Mouse (Mus musculus) gastrocnemius, postnatal 4 days (tissue): ENCODE measurements around the gene Asb16. TPM values are rescaled to one million over a fixed set of nuclear protein-coding genes. Genes with fewer than 3 reads are reported as not detected.

ENCODE experiments used
- DNase-seq, 2 experiments: peaks; one replicate each; pipeline ENCODE4 v3.0.0; 2021 to 2022; ENCODE audit warnings: low spot score in 2 of 2, mixed read lengths in 2 of 2
- long read RNA-seq, 2 experiments: library from polyadenylated mRNA; stranded (forward); transcript quantifications; one replicate each; pipeline ENCODE4 v2.0.0; 2021
- total RNA-seq, 2 experiments: library from RNA; stranded (reverse); gene quantifications; 2 replicates each; pipeline ENCODE4 v1.2.3; 2021

Gene Asb16
- total RNA-seq, result 10 to 100 TPM; 25.7 to 31.1 TPM
- long read RNA-seq, experiment 1, partial matches to known transcripts, result 0 of 10 reads
- long read RNA-seq, experiment 1, other reads (novel, unspliced or antisense), result 6 of 10 reads
- long read RNA-seq, experiment 2, partial matches to known transcripts, result 0 of 6 reads
- long read RNA-seq, experiment 2, other reads (novel, unspliced or antisense), result 3 of 6 reads

- DNase-seq, result no peak
Observed at GRCm38 (mm10) chr11:102268520-102269244, at the start of gene Asb16. Gene Asb16, plus strand, starts transcription at chr11:102268743.

DNA sequence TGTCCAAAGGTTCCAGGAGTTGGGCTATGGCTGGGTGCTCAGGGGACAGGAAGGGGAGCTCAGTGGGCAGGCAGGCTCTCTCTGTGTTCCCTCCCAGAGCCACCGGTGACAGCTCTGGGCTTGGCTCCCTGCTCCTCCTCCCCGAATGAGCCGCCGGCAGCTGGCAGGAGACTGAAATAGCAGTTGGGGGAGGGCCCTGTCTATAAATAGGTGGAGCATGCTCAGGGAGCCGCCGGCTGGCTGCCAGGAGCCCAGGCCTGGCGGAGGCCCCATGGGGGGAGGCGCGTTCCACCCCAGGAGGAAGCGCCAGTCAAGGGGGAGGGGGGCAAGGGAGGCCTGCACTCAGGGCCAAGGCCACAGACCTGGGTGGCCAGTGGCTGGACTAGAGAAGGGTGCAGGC, 49.8 kb upstream of the Asb16 start:
- peak; percentile 91 to 94 for DNase-seq

DNA sequence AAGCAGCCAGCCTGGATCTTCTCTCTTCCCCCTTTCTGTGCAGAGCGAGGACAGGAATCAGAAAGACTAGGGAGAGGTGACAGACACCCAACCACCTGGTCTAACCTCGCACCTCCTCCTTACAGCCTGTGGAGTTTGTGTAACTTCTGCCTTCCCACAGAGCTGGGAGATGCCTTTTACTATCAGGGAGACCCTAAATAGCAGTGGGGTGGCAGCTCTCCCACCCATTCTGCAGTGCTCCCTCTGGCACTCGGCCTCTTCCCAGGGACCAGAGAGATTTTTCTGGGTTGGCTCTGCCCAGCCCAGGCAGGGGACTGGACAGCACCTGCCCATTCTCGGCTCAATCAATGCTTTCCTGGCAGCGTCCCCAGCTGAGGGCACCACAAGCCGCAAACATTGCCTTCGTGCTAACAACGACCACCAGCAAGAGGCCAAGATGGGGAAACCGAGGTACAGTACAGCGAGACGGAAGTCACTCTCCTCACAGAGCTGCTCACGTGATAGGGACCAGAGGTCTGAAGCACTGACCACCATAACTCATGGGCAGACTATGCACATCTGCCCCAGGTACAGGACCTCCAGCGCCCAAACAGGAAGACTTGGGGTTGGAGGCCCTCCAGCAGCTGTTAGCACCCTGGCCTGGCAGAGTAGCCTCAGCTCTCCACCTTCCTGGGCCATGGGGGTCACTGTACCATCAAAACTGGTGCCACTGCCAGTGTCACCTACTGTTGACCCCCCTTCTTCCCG, 49.1 kb upstream of the Asb16 start:
- no peak for DNase-seq

DNA sequence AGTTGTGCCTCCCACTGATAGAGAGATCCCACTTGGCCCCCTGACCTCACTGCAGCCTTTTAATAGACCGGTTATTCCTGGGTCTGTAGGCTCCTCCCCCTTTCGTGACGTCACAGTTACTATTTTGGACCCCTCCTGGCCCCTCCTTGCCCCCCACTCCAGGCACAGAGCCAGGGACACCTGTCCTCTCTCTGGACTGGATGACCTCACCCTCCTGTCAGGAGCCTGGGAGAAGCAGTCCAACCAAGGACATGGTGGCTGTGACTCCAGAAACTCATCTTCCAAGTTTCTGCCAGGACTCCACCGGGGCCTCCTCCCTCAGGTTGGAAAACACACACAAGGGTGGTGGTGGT, 48.6 kb upstream of the Asb16 start:
- peak in 1 of 2 experiments; percentile 63 for DNase-seq

DNA sequence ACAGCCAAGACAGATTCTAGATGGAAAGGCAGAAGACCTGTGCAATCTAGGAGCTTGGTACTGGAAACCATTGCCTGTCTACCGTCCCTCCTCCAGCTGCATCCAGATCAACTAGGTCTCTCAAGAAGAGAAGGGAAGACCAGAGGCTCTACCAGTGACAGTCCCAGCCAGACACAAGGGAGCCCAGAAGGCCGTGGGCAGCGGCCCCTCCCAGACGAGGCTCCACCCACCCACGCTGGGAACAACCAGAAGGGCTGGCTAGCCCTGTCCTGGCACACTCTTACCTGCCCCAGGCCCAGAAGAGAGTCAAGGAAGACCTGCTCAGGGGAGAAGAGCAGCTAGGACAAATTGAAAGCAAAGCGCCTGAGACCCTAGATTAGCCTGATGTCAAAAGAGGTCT, 48.1 kb upstream of the Asb16 start:
- no peak for DNase-seq

- DNase-seq, result no peak
Observed at GRCm38 (mm10) chr11:102221243-102221953, 47.1 kb upstream of the Asb16 start.

- DNase-seq, result no peak
Observed at GRCm38 (mm10) chr11:102221954-102222351, 46.6 kb upstream of the Asb16 start.

GRCm38 (mm10) chr11:102223166-102223565, 45.4 kb upstream of the Asb16 start:
- DNase-seq, result peak in 1 of 2 experiments; percentile 41

- peak in 1 of 2 experiments; percentile 25 for DNase-seq
Observed at GRCm38 (mm10) chr11:102224686-102225085, 43.9 kb upstream of the Asb16 start.

DNA sequence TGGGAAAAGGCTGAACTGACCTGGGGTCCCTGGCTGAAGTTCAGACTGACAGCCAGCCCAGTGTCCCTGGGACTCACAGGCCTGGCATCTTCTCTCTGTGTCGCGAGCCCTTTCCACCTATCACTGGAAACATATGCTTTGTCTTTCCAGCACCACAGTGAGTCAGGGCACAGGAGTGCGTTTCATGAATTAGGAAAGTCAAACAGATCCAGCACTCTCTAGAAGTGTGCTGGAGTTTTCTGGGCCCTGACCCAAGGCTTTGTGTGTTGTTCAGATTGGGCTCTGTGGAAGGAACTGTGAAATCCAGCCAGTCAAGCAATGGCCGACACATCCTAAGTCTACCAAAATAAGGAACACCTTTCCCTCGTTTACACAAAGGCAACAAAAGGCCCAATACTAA, 43.3 kb upstream of the Asb16 start:
- DNase-seq, result no peak

- DNase-seq, result no peak
Observed at GRCm38 (mm10) chr11:102226067-102226978, 42.2 kb upstream of the Asb16 start.

- no peak for DNase-seq
Observed at GRCm38 (mm10) chr11:102227270-102228190, 41.0 kb upstream of the Asb16 start.

- DNase-seq, result no peak
Observed at GRCm38 (mm10) chr11:102228191-102228545, 40.4 kb upstream of the Asb16 start.

- DNase-seq, result no peak
Observed at GRCm38 (mm10) chr11:102228646-102229268, 39.8 kb upstream of the Asb16 start.

DNA sequence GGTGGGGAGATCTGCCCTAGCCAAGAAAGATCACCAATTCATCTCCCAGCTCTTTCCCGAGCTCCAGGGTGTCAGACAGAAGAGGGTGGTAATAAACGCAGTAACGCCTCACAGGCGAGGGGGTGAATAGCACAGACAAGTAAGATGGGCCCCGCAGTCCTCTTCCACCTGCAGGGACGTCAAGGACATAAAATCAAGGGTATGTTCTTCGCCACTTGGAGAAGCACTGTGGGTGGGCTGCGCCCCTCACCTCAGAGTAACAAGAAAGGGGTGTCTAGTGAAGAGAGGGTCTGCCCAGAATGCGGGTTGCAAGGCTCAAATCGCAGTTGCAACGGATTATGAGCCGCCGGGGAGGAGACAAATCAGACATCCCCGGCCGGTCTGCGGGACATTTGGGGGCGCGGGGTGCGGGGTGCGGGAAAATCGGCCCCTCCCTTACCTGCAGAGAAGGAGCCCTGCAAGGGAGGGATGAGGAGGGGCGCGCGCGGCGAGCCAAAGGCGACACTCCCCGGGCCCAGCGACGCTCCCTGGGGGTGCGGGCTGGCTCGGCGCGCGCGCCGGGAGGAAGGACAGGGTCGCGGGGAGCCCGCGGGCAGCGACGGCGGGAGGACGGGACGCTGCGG, 39.1 kb upstream of the Asb16 start:
- peak in 1 of 2 experiments; percentile 25 for DNase-seq

DNA sequence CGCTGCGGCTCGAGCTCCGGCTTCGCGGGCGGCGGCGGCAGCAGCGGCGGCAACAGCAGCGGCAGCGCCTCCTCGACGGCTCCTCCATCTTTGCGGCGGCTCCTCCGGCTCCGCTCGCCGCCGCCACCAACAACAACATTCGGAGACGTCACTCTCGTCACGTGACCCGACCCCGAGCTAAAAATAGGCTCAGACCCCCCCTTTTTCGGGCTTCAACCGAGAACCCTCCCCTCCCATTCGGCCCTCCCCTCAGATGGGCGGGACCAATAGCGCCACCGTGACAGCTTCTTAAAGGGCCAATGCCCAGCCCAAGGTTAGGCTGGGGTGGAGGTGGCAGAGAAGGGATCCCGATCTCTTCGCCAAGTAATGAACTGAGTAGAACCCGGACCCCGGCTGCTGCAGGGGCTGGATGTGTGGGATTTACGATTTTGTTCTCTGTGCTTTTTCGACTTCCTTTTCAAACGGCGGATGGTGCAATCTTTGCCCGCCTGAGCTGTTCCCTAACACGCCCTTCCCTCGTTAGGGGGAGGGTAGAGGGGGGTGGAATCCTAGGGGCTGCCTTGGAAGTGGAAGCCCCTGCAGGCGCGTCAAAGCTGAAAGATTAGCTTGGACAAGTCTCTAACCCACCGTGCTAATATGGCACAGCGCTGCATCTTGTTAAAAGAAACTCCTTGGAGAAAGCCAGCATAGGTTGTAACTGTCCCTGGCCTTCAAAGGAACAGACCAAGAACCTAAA, 38.4 kb upstream of the Asb16 start, which contains the start of gene Hdac5:
TSS of gene Hdac5 (minus strand) at position 161 of the 736 bp plus-strand sequence.
- DNase-seq, result peak; percentile 90 to 98

DNA sequence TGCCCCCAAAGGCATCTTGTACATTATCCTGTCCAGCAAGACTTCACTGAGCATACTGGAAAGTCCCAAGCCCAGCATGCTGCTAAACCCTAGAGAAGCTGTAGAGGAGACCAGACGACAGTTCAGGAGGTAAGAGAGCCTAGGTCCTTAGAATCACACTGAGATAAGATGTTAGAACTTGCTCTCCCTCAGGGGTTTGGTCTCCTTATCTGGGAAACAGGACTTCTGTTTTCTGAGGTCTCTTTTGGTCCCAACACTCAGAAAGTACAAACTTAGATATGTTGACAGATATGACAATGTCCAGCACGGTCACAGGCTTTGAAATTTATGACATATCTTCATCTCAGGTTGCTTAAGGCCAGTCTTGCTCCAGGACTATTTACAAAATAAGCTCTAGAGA, 32.5 kb upstream of the Asb16 start:
- DNase-seq, result no peak

DNA sequence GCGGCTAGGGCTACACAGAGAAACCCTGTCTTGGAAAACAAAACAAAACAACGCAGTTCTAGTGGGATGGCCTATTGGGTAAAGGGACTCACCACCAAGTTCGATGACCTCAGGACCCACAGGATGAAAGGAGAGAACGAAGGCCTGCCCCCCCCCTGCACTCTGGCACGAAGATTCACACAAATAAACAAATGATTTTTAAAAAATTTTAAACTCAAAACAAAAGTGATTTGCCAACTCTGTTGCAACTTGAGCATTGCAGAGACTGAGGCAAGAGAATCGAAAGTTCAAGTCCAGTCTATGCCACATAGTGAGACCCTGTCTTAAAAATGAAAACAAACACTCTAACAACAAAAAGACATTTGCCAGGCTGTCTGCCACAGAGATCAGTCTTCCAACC, 27.9 kb upstream of the Asb16 start:
- DNase-seq, result no peak
